Mouse (Mus musculus): ENCODE data around the gene Lrmda. TPM values are rescaled to one million over a fixed set of nuclear protein-coding genes. Genes with fewer than 3 reads are reported as not detected.

Lrmda gene
- polyA plus RNA-seq, 1 experiment, result 0.14 TPM

- no peak for DNase-seq (ENCODE audit: extremely low spot score in 1 of 2, low spot score in 1 of 2)
Observed at GRCm38 (mm10) chr14:22609261-22610245, 590.0 kb downstream of the Lrmda start.

GRCm38 (mm10) chr14:22611011-22611410 lies 591.5 kb downstream of the Lrmda start:
- DNase-seq (ENCODE audit: extremely low spot score in 1 of 2, low spot score in 1 of 2), result no peak

- DNase-seq (ENCODE audit: extremely low spot score in 1 of 2, low spot score in 1 of 2), result no peak
Observed at GRCm38 (mm10) chr14:22620191-22620590, 600.7 kb downstream of the Lrmda start.

- DNase-seq (ENCODE audit: extremely low spot score in 1 of 2, low spot score in 1 of 2), result no peak
Observed at GRCm38 (mm10) chr14:22621941-22622340, 602.4 kb downstream of the Lrmda start.

GRCm38 (mm10) chr14:22627105-22627829 lies 607.8 kb downstream of the Lrmda start:
- DNase-seq (ENCODE audit: extremely low spot score in 1 of 2, low spot score in 1 of 2), result no peak

GRCm38 (mm10) chr14:22630361-22630867 lies 610.9 kb downstream of the Lrmda start:
- no peak for DNase-seq (ENCODE audit: extremely low spot score in 1 of 2, low spot score in 1 of 2)

GRCm38 (mm10) chr14:22633612-22634011 lies 614.1 kb downstream of the Lrmda start:
- no peak for DNase-seq (ENCODE audit: extremely low spot score in 1 of 2, low spot score in 1 of 2)

GRCm38 (mm10) chr14:22643494-22643893 lies 624.0 kb downstream of the Lrmda start:
- no peak for DNase-seq (ENCODE audit: extremely low spot score in 1 of 2, low spot score in 1 of 2)

GRCm38 (mm10) chr14:22647879-22648611 lies 628.5 kb downstream of the Lrmda start:
- no peak for DNase-seq (ENCODE audit: extremely low spot score in 1 of 2, low spot score in 1 of 2)

- peak in 1 of 2 experiments; percentile 2 for DNase-seq (ENCODE audit: extremely low spot score in 1 of 2, low spot score in 1 of 2)
Observed at GRCm38 (mm10) chr14:22649411-22649911, 629.9 kb downstream of the Lrmda start.

GRCm38 (mm10) chr14:22649985-22650984 lies 630.8 kb downstream of the Lrmda start:
- peak in 1 of 2 experiments; percentile 4 for DNase-seq (ENCODE audit: extremely low spot score in 1 of 2, low spot score in 1 of 2)

- no peak for DNase-seq (ENCODE audit: extremely low spot score in 1 of 2, low spot score in 1 of 2)
Observed at GRCm38 (mm10) chr14:22651131-22651952, 631.8 kb downstream of the Lrmda start.

GRCm38 (mm10) chr14:22662496-22662895 lies 643.0 kb downstream of the Lrmda start:
- no peak for DNase-seq (ENCODE audit: extremely low spot score in 1 of 2, low spot score in 1 of 2)

- no peak for DNase-seq (ENCODE audit: extremely low spot score in 1 of 2, low spot score in 1 of 2)
Observed at GRCm38 (mm10) chr14:22666437-22666836, 646.9 kb downstream of the Lrmda start.

GRCm38 (mm10) chr14:22668302-22668701 lies 648.8 kb downstream of the Lrmda start:
- DNase-seq (ENCODE audit: extremely low spot score in 1 of 2, low spot score in 1 of 2), result no peak

GRCm38 (mm10) chr14:22668711-22669110 lies 649.2 kb downstream of the Lrmda start:
- DNase-seq (ENCODE audit: extremely low spot score in 1 of 2, low spot score in 1 of 2), result no peak

- DNase-seq (ENCODE audit: extremely low spot score in 1 of 2, low spot score in 1 of 2), result no peak
Observed at GRCm38 (mm10) chr14:22673581-22673980, 654.1 kb downstream of the Lrmda start.

- no peak for DNase-seq (ENCODE audit: extremely low spot score in 1 of 2, low spot score in 1 of 2)
Observed at GRCm38 (mm10) chr14:22679008-22679704, 659.6 kb downstream of the Lrmda start.

All from frontal cortex, adult 2 months (tissue).